Mouse (Mus musculus): ENCODE measurements around the gene Klhl22. TPM values are rescaled to one million over a fixed set of nuclear protein-coding genes. Genes with fewer than 3 reads are reported as not detected.

Klhl22 gene
- not detected in 2 replicates for total RNA-seq (2014; fragmentation: Nextera tagmentation)
- total RNA-seq (2017): 0.06 and 2.1 TPM in 2 replicates
- polyA plus RNA-seq (2012): not detected in 2 replicates

GRCm38 (mm10) chr16:17759344-17759773 is at the start of gene Klhl22:
Klhl22 (plus strand) TSS chr16:17759618.
- peaks cover 3% of the 10 kb centered on the region for H3K4me1 ChIP-seq (ENCODE audit: insufficient read depth, low read depth, low read length)
- no peak for TF ChIP-seq TAL1 (conservative IDR thresholded peaks at IDR 0.05; ENCODE audit: low read depth, low read length)
- no peak for TF ChIP-seq GATA1 (IDR thresholded peaks at IDR 0.05; ENCODE audit: borderline replicate concordance, low read length)
- TF ChIP-seq GATA2 (IDR thresholded peaks at IDR 0.05; ENCODE audit: borderline replicate concordance, low read depth, low read length): no peak
- TF ChIP-seq POLR2AphosphoS5 (IDR thresholded peaks at IDR 0.05; ENCODE audit: insufficient replicate concordance, low read depth, low read length): no peak
- no peak for TF ChIP-seq CTCF (IDR thresholded peaks at IDR 0.05; ENCODE audit: low read depth, low read length)
- peaks cover 20% of the 10 kb centered on the region for H3K27me3 ChIP-seq (ENCODE audit: insufficient read depth, low read length)
- ATAC-seq (ENCODE audit: extremely low read depth, insufficient number of reproducible peaks, low FRiP score, poor library complexity, severe bottlenecking): no peak
- no peaks in the 10 kb centered on the region for H3K36me3 ChIP-seq (replicated peaks)
- H3K4me3 ChIP-seq (ENCODE audit: low read depth, low read length): no peak within 1 kb of the TSS
- no peak for DNase-seq (ENCODE audit: low spot score)
- H3K9me3 ChIP-seq (replicated peaks): peaks cover 8% of the 10 kb centered on the region

GRCm38 (mm10) chr16:17717791-17718190 is 41.6 kb upstream of the Klhl22 start:
- no peak for TF ChIP-seq POLR2AphosphoS5 (IDR thresholded peaks at IDR 0.05; ENCODE audit: insufficient replicate concordance, low read depth, low read length)
- no peak for TF ChIP-seq TAL1 (conservative IDR thresholded peaks at IDR 0.05; ENCODE audit: low read depth, low read length)
- no peak for TF ChIP-seq GATA1 (IDR thresholded peaks at IDR 0.05; ENCODE audit: borderline replicate concordance, low read length)
- TF ChIP-seq CTCF (IDR thresholded peaks at IDR 0.05; ENCODE audit: low read depth, low read length): no peak
- TF ChIP-seq GATA2 (IDR thresholded peaks at IDR 0.05; ENCODE audit: borderline replicate concordance, low read depth, low read length): no peak
- H3K9me3 ChIP-seq (replicated peaks): no peaks in the 10 kb centered on the region
- H3K4me1 ChIP-seq (ENCODE audit: insufficient read depth, low read depth, low read length): peaks cover 20% of the 10 kb centered on the region
- ATAC-seq (ENCODE audit: extremely low read depth, insufficient number of reproducible peaks, low FRiP score, poor library complexity, severe bottlenecking): no peak
- no peak overlapping the region for H3K4me3 ChIP-seq (ENCODE audit: low read depth, low read length)
- no peak for DNase-seq (ENCODE audit: low spot score)
- no peaks in the 10 kb centered on the region for H3K27me3 ChIP-seq (ENCODE audit: insufficient read depth, low read length)
- H3K36me3 ChIP-seq (replicated peaks): peaks cover 59% of the 10 kb centered on the region

- TF ChIP-seq TAL1 (conservative IDR thresholded peaks at IDR 0.05; ENCODE audit: low read depth, low read length) (no peak), CTCF (IDR thresholded peaks at IDR 0.05; ENCODE audit: low read depth, low read length) (no peak)
- H3K4me1 ChIP-seq (ENCODE audit: insufficient read depth, low read depth, low read length): peaks cover 22% of the 10 kb centered on the region
- H3K4me3 ChIP-seq (ENCODE audit: low read depth, low read length): peak overlapping the region; percentile 78
- H3K27me3 ChIP-seq (ENCODE audit: insufficient read depth, low read length): no peaks in the 10 kb centered on the region
- DNase-seq (ENCODE audit: low spot score) (no peak), ATAC-seq (ENCODE audit: extremely low read depth, insufficient number of reproducible peaks, low FRiP score, poor library complexity, severe bottlenecking) (no peak)
- H3K9me3 ChIP-seq (replicated peaks): no peaks in the 10 kb centered on the region
- H3K36me3 ChIP-seq (replicated peaks): peaks cover 36% of the 10 kb centered on the region
Measured at GRCm38 (mm10) chr16:17721114-17721808, 38.2 kb upstream of the Klhl22 start.

DNA sequence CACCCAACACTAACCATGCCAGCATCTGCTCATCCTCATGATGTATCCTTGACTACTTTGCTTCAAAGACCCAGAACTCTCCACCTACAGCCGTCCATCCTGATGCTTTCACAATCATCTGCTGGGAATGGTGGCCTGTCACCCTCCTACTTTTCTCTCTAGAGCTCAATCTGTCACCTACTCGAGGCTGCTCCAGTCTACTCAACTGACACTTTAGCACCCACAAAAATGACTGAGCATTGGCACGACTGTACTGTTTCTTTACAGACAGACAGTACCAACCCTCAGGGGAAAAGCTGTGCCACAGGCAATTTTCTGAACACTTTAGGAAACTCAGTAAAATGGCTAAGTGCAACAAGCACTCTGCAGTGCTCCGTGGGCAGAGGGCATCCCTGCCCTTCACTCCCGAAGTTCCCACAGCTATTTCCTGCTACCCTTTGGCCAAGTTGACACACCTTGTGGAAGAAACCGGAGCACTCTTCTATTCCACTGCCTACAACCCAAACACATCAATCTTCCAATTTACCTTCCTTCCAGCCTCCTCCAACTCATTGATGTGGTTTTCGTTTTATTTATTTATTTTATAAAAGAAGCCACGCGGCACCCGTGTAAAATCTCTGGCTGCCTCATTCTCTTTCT is 37.5 kb upstream of the Klhl22 start:
- H3K4me3 ChIP-seq (ENCODE audit: low read depth, low read length): peak overlapping the region; percentile 78
- peaks cover 30% of the 10 kb centered on the region for H3K36me3 ChIP-seq (replicated peaks)
- DNase-seq (ENCODE audit: low spot score): no peak
- no peak for ATAC-seq (ENCODE audit: extremely low read depth, insufficient number of reproducible peaks, low FRiP score, poor library complexity, severe bottlenecking)
- TF ChIP-seq GATA1 (IDR thresholded peaks at IDR 0.05; ENCODE audit: borderline replicate concordance, low read length) (no peak), TAL1 (conservative IDR thresholded peaks at IDR 0.05; ENCODE audit: low read depth, low read length) (no peak), GATA2 (IDR thresholded peaks at IDR 0.05; ENCODE audit: borderline replicate concordance, low read depth, low read length) (no peak), POLR2AphosphoS5 (IDR thresholded peaks at IDR 0.05; ENCODE audit: insufficient replicate concordance, low read depth, low read length) (no peak), CTCF (IDR thresholded peaks at IDR 0.05; ENCODE audit: low read depth, low read length) (no peak)
- no peaks in the 10 kb centered on the region for H3K9me3 ChIP-seq (replicated peaks)
- peaks cover 29% of the 10 kb centered on the region for H3K4me1 ChIP-seq (ENCODE audit: insufficient read depth, low read depth, low read length)
- no peaks in the 10 kb centered on the region for H3K27me3 ChIP-seq (ENCODE audit: insufficient read depth, low read length)

DNA sequence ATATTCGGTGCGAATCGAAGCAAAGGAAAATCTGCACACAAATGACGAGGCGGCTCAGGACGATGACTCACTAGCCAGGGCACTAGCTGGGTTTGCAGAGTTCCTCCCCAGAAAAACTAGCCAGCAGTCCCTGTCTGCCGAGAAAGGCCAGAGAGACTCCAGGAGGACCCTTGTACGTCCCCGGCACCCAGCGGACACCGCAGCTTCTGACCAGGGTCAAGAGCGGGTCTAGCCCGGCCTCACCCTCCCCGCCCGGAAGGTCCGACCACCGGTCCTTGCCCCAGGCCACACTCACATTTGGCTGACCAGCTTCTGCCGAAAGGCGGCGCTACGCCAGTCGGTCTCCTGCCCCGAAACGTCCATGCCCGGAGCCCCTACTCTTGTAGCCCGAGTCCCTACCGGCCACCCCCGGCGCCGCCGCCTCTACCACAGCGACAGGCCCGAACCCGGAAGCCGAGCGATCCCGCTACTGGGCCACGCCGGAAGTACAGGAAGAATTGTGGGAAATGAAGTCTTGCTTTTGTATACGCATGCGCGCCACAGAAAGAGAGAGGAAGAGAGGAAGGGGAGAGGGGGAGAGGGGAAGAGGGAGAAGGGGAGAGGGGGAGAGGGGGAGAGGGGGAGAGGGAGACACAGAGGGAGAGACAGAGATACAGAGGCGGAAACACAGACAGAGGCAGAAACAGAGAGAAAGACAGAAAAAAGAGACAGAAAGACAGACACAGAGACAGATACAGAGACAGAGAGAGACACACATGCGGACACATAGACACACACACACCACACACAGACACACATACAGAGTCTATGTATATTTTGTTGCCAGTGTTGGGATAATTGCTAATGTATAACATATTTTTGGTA is 36.7 kb upstream of the Klhl22 start:
- peak; percentile 64 for ATAC-seq (ENCODE audit: extremely low read depth, insufficient number of reproducible peaks, low FRiP score, poor library complexity, severe bottlenecking)
- H3K4me1 ChIP-seq (ENCODE audit: insufficient read depth, low read depth, low read length): peaks cover 30% of the 10 kb centered on the region
- no peaks in the 10 kb centered on the region for H3K9me3 ChIP-seq (replicated peaks)
- DNase-seq (ENCODE audit: low spot score): peak; percentile 86
- TF ChIP-seq CTCF (IDR thresholded peaks at IDR 0.05; ENCODE audit: low read depth, low read length) (no peak), TAL1 (conservative IDR thresholded peaks at IDR 0.05; ENCODE audit: low read depth, low read length) (no peak), GATA2 (IDR thresholded peaks at IDR 0.05; ENCODE audit: borderline replicate concordance, low read depth, low read length) (no peak), POLR2AphosphoS5 (IDR thresholded peaks at IDR 0.05; ENCODE audit: insufficient replicate concordance, low read depth, low read length) (no peak), GATA1 (IDR thresholded peaks at IDR 0.05; ENCODE audit: borderline replicate concordance, low read length) (no peak)
- peaks cover 23% of the 10 kb centered on the region for H3K36me3 ChIP-seq (replicated peaks)
- H3K27me3 ChIP-seq (ENCODE audit: insufficient read depth, low read length): no peaks in the 10 kb centered on the region
- H3K4me3 ChIP-seq (ENCODE audit: low read depth, low read length): peak overlapping the region; percentile 78

- no peaks in the 10 kb centered on the region for H3K27me3 ChIP-seq (ENCODE audit: insufficient read depth, low read length)
- ATAC-seq (ENCODE audit: extremely low read depth, insufficient number of reproducible peaks, low FRiP score, poor library complexity, severe bottlenecking) (no peak), DNase-seq (ENCODE audit: low spot score) (no peak)
- peaks cover 32% of the 10 kb centered on the region for H3K4me1 ChIP-seq (ENCODE audit: insufficient read depth, low read depth, low read length)
- peaks cover 17% of the 10 kb centered on the region for H3K36me3 ChIP-seq (replicated peaks)
- TF ChIP-seq GATA2 (IDR thresholded peaks at IDR 0.05; ENCODE audit: borderline replicate concordance, low read depth, low read length) (no peak), POLR2AphosphoS5 (IDR thresholded peaks at IDR 0.05; ENCODE audit: insufficient replicate concordance, low read depth, low read length) (no peak), TAL1 (conservative IDR thresholded peaks at IDR 0.05; ENCODE audit: low read depth, low read length) (no peak), CTCF (IDR thresholded peaks at IDR 0.05; ENCODE audit: low read depth, low read length) (no peak), GATA1 (IDR thresholded peaks at IDR 0.05; ENCODE audit: borderline replicate concordance, low read length) (no peak)
- no peaks in the 10 kb centered on the region for H3K9me3 ChIP-seq (replicated peaks)
- peak overlapping the region; percentile 78; the same call in 1 of the 2 replicates for H3K4me3 ChIP-seq (ENCODE audit: low read depth, low read length)
Measured at GRCm38 (mm10) chr16:17723325-17723626, 36.1 kb upstream of the Klhl22 start.
